Mouse (Mus musculus): ENCODE measurements around the gene Bpifb5. TPM values are rescaled to one million over a fixed set of nuclear protein-coding genes. Genes with fewer than 3 reads are reported as not detected.
"Not testable (repeated sequence)": the region's sequence is repeated elsewhere in the genome, so short reads cannot be mapped to it uniquely, and the experiment has no call there.

Bpifb5 gene
- polyA plus RNA-seq, 1 experiment, result not detected

- Histone ChIP-seq H3K9me3 (no peaks in the 10 kb centered on the region), H3K27me3 (replicated peaks) (peaks cover 43% of the 10 kb centered on the region), H3K4me1 (peaks cover under 1% of the 10 kb centered on the region; the same call in 1 of the 2 replicates), H3K4me3 (replicated peaks) (no peak overlapping the region), H3K36me3 (replicated peaks; ENCODE audit: low read length) (no peaks in the 10 kb centered on the region)
- TF ChIP-seq GATA1 (IDR thresholded peaks at IDR 0.05; ENCODE audit: borderline replicate concordance, low read length) (no peak), FLI1 (IDR thresholded peaks at IDR 0.05; ENCODE audit: low read length) (no peak)
These were observed 4.3 kb downstream of the Bpifb5 start for GRCm38 (mm10) chr2:154227830-154228229.

GRCm38 (mm10) chr2:154233426-154233825, 9.9 kb downstream of the Bpifb5 start:
- H3K36me3 ChIP-seq (replicated peaks; ENCODE audit: low read length), result no peaks in the 10 kb centered on the region
- TF ChIP-seq FLI1 (IDR thresholded peaks at IDR 0.05; ENCODE audit: low read length), result no peak
- TF ChIP-seq GATA1 (IDR thresholded peaks at IDR 0.05; ENCODE audit: borderline replicate concordance, low read length), result no peak
- H3K27me3 ChIP-seq (replicated peaks), result peaks cover 22% of the 10 kb centered on the region

GRCm38 (mm10) chr2:154240771-154241170, 17.2 kb downstream of the Bpifb5 start:
- Histone ChIP-seq H3K4me1 (no peaks in the 10 kb centered on the region), H3K9me3 (peaks cover 37% of the 10 kb centered on the region), H3K4me3 (replicated peaks) (no peak overlapping the region), H3K36me3 (replicated peaks; ENCODE audit: low read length) (no peaks in the 10 kb centered on the region), H3K27me3 (replicated peaks) (peaks cover 15% of the 10 kb centered on the region)
- TF ChIP-seq FLI1 (IDR thresholded peaks at IDR 0.05; ENCODE audit: low read length) (no peak), GATA1 (IDR thresholded peaks at IDR 0.05; ENCODE audit: borderline replicate concordance, low read length) (no peak)

More at GRCm38 (mm10) chr2:154233426-154233825, 9.9 kb downstream of the Bpifb5 start:
- Histone ChIP-seq H3K4me1 (no peaks in the 10 kb centered on the region), H3K9me3 (no peaks in the 10 kb centered on the region), H3K4me3 (replicated peaks) (no peak overlapping the region)

GRCm38 (mm10) chr2:154242726-154243125, 19.2 kb downstream of the Bpifb5 start:
- not testable (repeated sequence) for H3K4me1 ChIP-seq; H3K4me3 ChIP-seq (replicated peaks); H3K27me3 ChIP-seq (replicated peaks); H3K36me3 ChIP-seq (replicated peaks; ENCODE audit: low read length)
- peaks cover 37% of the 10 kb centered on the region for H3K9me3 ChIP-seq

- Histone ChIP-seq H3K36me3 (replicated peaks; ENCODE audit: low read length) (no peaks in the 10 kb centered on the region), H3K4me3 (replicated peaks) (no peak overlapping the region), H3K9me3 (peaks cover 37% of the 10 kb centered on the region), H3K4me1 (no peaks in the 10 kb centered on the region), H3K27me3 (replicated peaks) (peaks cover 9% of the 10 kb centered on the region)
- TF ChIP-seq FLI1 (IDR thresholded peaks at IDR 0.05; ENCODE audit: low read length), result no peak
- TF ChIP-seq GATA1 (IDR thresholded peaks at IDR 0.05; ENCODE audit: borderline replicate concordance, low read length), result no peak
These were observed 20.0 kb downstream of the Bpifb5 start for GRCm38 (mm10) chr2:154243356-154244036.

- Histone ChIP-seq H3K27me3 (replicated peaks) (peaks cover 5% of the 10 kb centered on the region), H3K4me3 (replicated peaks) (no peak overlapping the region), H3K9me3 (peaks cover 30% of the 10 kb centered on the region), H3K4me1 (no peaks in the 10 kb centered on the region), H3K36me3 (replicated peaks; ENCODE audit: low read length) (no peaks in the 10 kb centered on the region)
- no peak for TF ChIP-seq FLI1 (IDR thresholded peaks at IDR 0.05; ENCODE audit: low read length)
- TF ChIP-seq GATA1 (IDR thresholded peaks at IDR 0.05; ENCODE audit: borderline replicate concordance, low read length), result no peak
These were observed 21.8 kb downstream of the Bpifb5 start for GRCm38 (mm10) chr2:154245322-154245721.

GRCm38 (mm10) chr2:154255254-154255653, 31.7 kb downstream of the Bpifb5 start:
- H3K36me3 ChIP-seq (replicated peaks; ENCODE audit: low read length); H3K4me3 ChIP-seq (replicated peaks); H3K27me3 ChIP-seq (replicated peaks); H3K9me3 ChIP-seq; H3K4me1 ChIP-seq: not testable (repeated sequence)

- H3K9me3 ChIP-seq, result no peaks in the 10 kb centered on the region
- TF ChIP-seq GATA1 (IDR thresholded peaks at IDR 0.05; ENCODE audit: borderline replicate concordance, low read length), result no peak
- no peak for TF ChIP-seq FLI1 (IDR thresholded peaks at IDR 0.05; ENCODE audit: low read length)
- no peaks in the 10 kb centered on the region for H3K4me1 ChIP-seq
These were observed 32.2 kb downstream of the Bpifb5 start for GRCm38 (mm10) chr2:154255770-154256169.

GRCm38 (mm10) chr2:154257554-154257953, 34.0 kb downstream of the Bpifb5 start, which contains the start of gene Bpifb9a:
TSS of gene Bpifb9a (plus strand) at chr2:154257854.
- not testable (repeated sequence) for H3K27me3 ChIP-seq (replicated peaks); H3K4me1 ChIP-seq; H3K4me3 ChIP-seq (replicated peaks); H3K9me3 ChIP-seq; H3K36me3 ChIP-seq (replicated peaks; ENCODE audit: low read length)

More at GRCm38 (mm10) chr2:154255770-154256169, 32.2 kb downstream of the Bpifb5 start:
- Histone ChIP-seq H3K36me3 (replicated peaks; ENCODE audit: low read length) (no peaks in the 10 kb centered on the region), H3K27me3 (replicated peaks) (peaks cover 5% of the 10 kb centered on the region), H3K4me3 (replicated peaks) (no peak overlapping the region)

- not testable (repeated sequence) for H3K9me3 ChIP-seq; H3K4me1 ChIP-seq; H3K4me3 ChIP-seq (replicated peaks)
These were observed 40.9 kb downstream of the Bpifb5 start for GRCm38 (mm10) chr2:154264397-154264796.

More at GRCm38 (mm10) chr2:154264397-154264796, 40.9 kb downstream of the Bpifb5 start:
- not testable (repeated sequence) for H3K27me3 ChIP-seq (replicated peaks); H3K36me3 ChIP-seq (replicated peaks; ENCODE audit: low read length)

Other genes starting within 250 kb of the Bpifb5 start
- not detected in 2 replicates for gene Bpifa6, start 248.8 kb upstream of the Bpifb5 start, polyA plus RNA-seq (2012; ENCODE audit: insufficient read depth, low replicate concordance)
- gene Bpifa2, start 215.5 kb upstream of the Bpifb5 start, polyA plus RNA-seq (2012; ENCODE audit: insufficient read depth, low replicate concordance), result not detected in 2 replicates
- gene Bpifa3, start 93.4 kb upstream of the Bpifb5 start, polyA plus RNA-seq (2012; ENCODE audit: insufficient read depth, low replicate concordance), result not detected in 2 replicates
- not detected in 2 replicates for gene Bpifa1, start 80.9 kb upstream of the Bpifb5 start, polyA plus RNA-seq (2012; ENCODE audit: insufficient read depth, low replicate concordance)
- gene Bpifa5, start 61.1 kb upstream of the Bpifb5 start, polyA plus RNA-seq (2012; ENCODE audit: insufficient read depth, low replicate concordance), result not detected in 2 replicates
- gene Bpifb1, start 32.9 kb upstream of the Bpifb5 start, polyA plus RNA-seq (2012; ENCODE audit: insufficient read depth, low replicate concordance), result not detected in 2 replicates
- not detected in 2 replicates for gene Bpifb9a, start 34.1 kb downstream of the Bpifb5 start, polyA plus RNA-seq (2012; ENCODE audit: insufficient read depth, low replicate concordance)
- not detected in 2 replicates for gene Bpifb9b, start 83.5 kb downstream of the Bpifb5 start, polyA plus RNA-seq (2012; ENCODE audit: insufficient read depth, low replicate concordance)
- 0.45 TPM in 1 of 2 replicates, not detected in the other for gene Cdk5rap1, start 149.3 kb downstream of the Bpifb5 start, polyA plus RNA-seq (2012; ENCODE audit: insufficient read depth, low replicate concordance)
- gene Snta1, start 184.4 kb downstream of the Bpifb5 start, polyA plus RNA-seq (2012; ENCODE audit: insufficient read depth, low replicate concordance), result 1.2 TPM in 1 of 2 replicates, not detected in the other
- gene Cbfa2t2, start 212.7 kb downstream of the Bpifb5 start, polyA plus RNA-seq (2012; ENCODE audit: insufficient read depth, low replicate concordance), result 1.2 and 3.0 TPM in 2 replicates